Mouse (Mus musculus) lung, adult 2 months (tissue): ENCODE results near the gene Supt3.

Experiments
- CTCF ChIP-seq: fragments of 200-500 bp; IDR thresholded peaks from 2 replicates; pipeline ENCODE4 v1.5.1; 2011; ENCODE audit warnings: mild to moderate bottlenecking, low read length, control low read depth; ENCODE audit not compliant: insufficient read depth
- POLR2A ChIP-seq: fragments of 200-500 bp; IDR thresholded peaks from 2 replicates; pipeline ENCODE4 v1.6.1; 2011; ENCODE audit warnings: low read depth, mild to moderate bottlenecking, control low read depth, low read length, borderline replicate concordance; ENCODE audit errors: extremely low read depth

- TF ChIP-seq POLR2A = no peak
- no peak for TF ChIP-seq CTCF
These were observed 52.6 kb downstream of the Supt3 start for GRCm38 (mm10) chr17:44829587-44829986.
